Mouse (Mus musculus): Measurements from ENCODE around the gene Otop3.
A peak's percentile ranks its signal among the peaks of the same experiment; 100 is the strongest.

- TF ChIP-seq POLR2A (IDR thresholded peaks at IDR 0.05; ENCODE audit: extremely low read depth, insufficient read depth, low read length) (no peak), CTCF (IDR thresholded peaks at IDR 0.05; ENCODE audit: extremely low read depth, insufficient read depth, low read length) (peak; percentile 73)
These were observed 12.4 kb upstream of the Otop3 start, which contains the start of gene Ush1g for GRCm38 (mm10) chr11:115321906-115322693.
